Mouse (Mus musculus) adrenal gland, postnatal 36 days (tissue): ENCODE measurements around the gene Lpin1. TPM values are rescaled to one million over a fixed set of nuclear protein-coding genes. Genes with fewer than 3 reads are reported as not detected.

Experiments
- DNase-seq, 2 experiments: peaks; one replicate each; pipeline ENCODE4 v3.0.0; 2021; ENCODE audit warnings: mixed read lengths in 1 of 2
- long read RNA-seq, 2 experiments: library from polyadenylated mRNA; stranded (forward); transcript quantifications; one replicate each; pipeline ENCODE4 v2.0.0; 2021; ENCODE audit warnings: borderline sequencing depth in 2 of 2
- total RNA-seq, 2 experiments: library from RNA; stranded (reverse); gene quantifications; 2 replicates each; pipeline ENCODE4 v1.2.3; 2021

The Lpin1 gene
- total RNA-seq: 100 to 1,000 TPM in 1 of 2 experiments, 10 to 100 TPM in 1; 71.8 to 110 TPM
- long read RNA-seq, experiment 1, full-length matches to known transcripts: 4 of 16 reads
- long read RNA-seq, experiment 1, partial matches to known transcripts: 8 of 16 reads
- long read RNA-seq, experiment 1, other reads (novel, unspliced or antisense): 4 of 16 reads
- long read RNA-seq, experiment 2, full-length matches to known transcripts: 4 of 18 reads
- long read RNA-seq, experiment 2, partial matches to known transcripts: 6 of 18 reads
- long read RNA-seq, experiment 2, other reads (novel, unspliced or antisense): 8 of 18 reads

GRCm38 (mm10) chr12:16610936-16611335 lies at the start of gene Lpin1:
Gene Lpin1, minus strand, starts transcription at chr12:16610966.
- no peak for DNase-seq

DNA sequence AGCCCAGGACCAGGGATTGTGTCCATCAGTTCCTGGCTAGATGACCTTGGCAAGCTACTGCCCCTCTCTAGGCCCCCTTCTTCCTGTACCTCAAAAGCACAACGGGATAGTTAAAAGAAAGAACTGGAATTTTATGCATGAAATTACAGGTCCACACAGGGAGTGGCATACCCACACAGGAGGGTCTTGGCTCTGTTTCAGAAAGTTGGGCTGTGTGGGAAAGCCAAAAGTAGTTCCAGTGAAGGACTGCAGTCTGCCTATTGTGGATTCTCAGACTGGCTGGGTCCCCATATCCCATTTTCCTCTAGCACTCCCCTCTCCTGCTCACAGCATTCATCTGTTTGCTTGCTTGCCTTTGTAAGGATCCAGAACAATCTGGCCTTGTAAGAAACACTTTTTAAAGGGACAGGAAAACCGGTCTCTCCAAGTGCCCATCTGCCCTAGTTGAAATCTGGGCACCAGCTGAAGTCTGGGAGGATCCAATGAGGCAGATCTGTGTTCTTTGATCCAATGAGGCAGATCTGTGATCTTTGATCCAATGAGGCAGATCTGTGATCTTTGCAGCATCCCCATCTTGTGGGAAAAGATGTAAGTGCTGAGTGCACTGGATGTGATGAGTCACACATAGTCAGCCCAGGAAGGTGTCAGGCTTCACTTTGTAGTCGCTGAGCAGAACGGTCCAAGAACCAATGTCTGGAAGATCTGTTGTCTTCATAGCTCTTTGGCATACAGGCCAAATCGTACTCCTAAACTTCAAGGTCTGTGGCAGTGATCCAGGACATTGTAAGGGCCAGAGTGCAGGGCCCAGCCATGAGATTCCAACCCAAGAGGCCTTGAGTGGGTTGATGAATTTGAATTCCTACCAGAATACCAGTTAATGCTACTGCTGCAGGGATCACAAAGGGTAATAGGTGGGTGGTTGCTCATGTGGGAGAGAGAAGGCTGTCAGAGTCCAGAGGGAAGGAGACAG lies 46.4 kb upstream of the Lpin1 start:
- peak; percentile 22 to 53 for DNase-seq

- no peak for DNase-seq
These were observed 44.8 kb upstream of the Lpin1 start for GRCm38 (mm10) chr12:16655604-16656003.

- DNase-seq: peak; percentile 90 to 92
These were observed 42.7 kb upstream of the Lpin1 start, which contains the start of gene Ntsr2 for GRCm38 (mm10) chr12:16653332-16654093. Gene Ntsr2, plus strand, starts transcription at chr12:16653382.

- DNase-seq: no peak
These were observed 39.1 kb upstream of the Lpin1 start for GRCm38 (mm10) chr12:16649819-16650218.

GRCm38 (mm10) chr12:16648273-16648672 lies 37.5 kb upstream of the Lpin1 start:
- no peak for DNase-seq

GRCm38 (mm10) chr12:16646780-16647409 lies 36.1 kb upstream of the Lpin1 start:
- DNase-seq: no peak

DNA sequence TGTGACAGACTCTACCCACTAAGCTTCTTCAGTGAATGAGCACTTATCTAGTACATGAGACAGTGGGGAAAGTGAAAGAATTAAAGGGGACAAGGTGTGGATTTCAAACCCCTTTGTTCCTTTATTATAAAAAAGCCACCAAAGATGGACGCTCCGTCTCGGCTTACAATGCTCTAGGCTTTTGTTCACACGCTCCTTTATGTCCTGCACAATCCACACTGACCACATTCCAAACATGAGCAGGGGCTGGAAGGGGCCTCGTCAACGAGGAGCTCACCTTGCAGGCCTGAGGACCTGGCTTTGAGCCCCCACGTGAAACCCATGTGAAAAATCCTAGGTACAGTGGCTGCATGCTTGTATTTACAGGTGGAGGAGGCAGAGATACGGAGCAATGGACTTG lies 33.9 kb upstream of the Lpin1 start:
- DNase-seq: no peak

GRCm38 (mm10) chr12:16643508-16644345 lies 33.0 kb upstream of the Lpin1 start:
- DNase-seq: peak; percentile 39 to 71

- DNase-seq: no peak
These were observed 31.2 kb upstream of the Lpin1 start for GRCm38 (mm10) chr12:16642000-16642399.

DNA sequence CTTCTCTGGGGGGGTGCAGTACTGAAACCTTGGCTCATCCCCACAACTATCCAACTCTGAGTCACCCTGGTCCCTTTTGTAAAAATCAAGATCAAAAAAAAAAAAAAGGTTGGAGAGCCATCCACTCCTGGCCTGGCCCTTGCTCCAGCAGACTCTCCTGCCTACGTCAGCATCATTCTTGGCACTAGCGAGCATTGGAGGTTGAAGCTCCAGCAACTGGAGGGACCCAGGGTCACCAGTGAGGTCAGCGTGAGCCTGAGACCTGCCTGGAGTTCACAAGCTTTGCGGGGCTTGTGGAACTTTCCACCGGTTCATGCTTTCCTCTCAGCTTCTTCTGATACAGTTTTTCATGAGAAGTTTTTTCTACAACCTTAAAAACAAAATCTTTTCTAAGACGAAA lies 29.3 kb upstream of the Lpin1 start:
- DNase-seq: peak; percentile 74

DNA sequence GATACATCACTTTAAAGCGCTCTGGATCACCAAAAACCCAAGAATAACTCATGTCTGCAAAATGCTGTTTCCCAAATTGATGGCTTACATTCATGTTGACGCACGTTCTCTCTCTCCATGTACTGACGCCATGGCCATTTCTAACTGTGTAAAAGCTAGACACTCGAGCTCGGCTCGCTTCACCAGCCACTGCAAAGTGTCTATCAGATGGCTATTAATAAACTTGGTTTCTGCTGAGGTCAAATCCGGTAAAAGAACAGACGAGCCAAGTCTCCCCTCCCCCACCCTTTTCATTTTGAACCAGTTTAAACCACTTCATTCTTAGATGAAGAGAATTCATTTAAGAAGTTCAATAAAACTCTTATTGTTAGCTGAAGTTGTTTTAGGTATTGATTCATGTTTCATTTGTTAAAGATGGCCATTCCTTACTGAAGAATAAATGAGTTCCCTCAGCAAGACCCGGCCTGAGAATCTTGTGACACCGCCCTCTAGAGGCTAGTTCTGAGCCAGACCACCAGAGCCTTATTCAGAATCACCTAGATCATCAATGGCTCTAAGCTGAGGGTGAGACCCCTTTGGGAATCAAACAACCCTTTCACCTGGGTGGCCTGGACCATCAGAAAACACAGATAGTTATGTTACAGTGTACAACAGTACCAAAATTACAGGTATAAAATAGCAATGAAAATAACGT lies 28.5 kb upstream of the Lpin1 start:
- no peak for DNase-seq

DNA sequence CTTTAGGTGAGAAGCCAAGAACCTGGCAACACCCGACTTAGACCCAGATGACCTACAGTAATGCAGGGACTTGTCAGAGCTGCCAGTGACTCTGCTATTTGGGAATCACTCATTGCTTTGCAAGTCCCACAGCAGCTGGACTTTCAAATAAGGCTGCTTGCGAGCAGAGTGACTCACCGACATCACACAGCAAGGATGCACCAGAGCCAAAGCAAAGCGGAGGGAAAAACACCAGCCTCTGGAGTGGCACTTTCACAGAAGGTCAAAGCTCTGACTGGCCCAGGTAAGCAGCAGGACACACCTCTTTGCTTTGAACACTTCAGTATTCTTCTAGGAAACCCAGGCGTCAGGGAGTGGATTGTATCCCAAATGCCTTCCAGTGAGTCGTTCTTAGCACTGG lies 25.1 kb upstream of the Lpin1 start:
- peak; percentile 37 to 38 for DNase-seq

- peak; percentile 66 to 69 for DNase-seq
These were observed 23.5 kb upstream of the Lpin1 start for GRCm38 (mm10) chr12:16634075-16634813.

DNA sequence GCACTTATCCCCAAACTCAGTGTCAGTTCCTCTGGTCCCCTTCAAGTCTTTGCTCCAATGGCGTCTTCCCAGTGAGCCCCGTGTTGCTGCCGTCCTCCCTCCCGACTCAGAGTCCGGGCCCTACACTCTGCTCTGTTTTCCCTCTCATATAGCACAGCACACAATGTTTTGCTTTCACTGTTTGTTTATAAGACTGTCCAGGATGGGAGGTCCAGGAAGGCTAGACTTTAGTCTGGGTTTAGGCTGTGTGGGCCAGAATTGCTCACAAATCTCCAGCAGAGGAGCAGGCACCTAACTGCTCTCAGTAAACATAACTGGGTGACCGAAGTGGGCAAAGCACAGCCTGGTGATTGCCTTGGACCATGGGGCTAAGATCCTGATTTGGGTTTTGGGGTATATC lies 22.5 kb upstream of the Lpin1 start:
- no peak for DNase-seq

DNA sequence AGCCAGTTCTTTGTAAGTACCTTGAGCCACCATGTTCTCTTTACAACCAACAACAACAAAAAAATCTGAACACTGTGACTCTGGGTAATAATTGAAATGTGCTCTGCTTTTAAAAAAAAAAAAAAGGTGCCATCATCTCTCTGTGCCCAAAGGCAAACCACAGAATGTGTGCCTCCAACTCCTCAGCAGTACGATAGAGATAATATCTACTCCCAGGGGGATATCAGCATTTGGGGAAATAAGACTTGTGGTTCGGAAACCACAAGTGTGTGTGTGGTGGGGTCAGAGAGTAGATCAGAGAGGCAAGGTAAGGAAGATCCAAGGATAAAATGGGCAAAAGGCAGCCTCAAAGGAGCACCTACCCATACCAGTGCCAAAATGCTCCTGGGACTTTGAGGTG lies 20.7 kb upstream of the Lpin1 start:
- no peak for DNase-seq

- peak in 1 of 2 experiments; percentile 43 for DNase-seq
These were observed 20.1 kb upstream of the Lpin1 start for GRCm38 (mm10) chr12:16630866-16631185.

DNA sequence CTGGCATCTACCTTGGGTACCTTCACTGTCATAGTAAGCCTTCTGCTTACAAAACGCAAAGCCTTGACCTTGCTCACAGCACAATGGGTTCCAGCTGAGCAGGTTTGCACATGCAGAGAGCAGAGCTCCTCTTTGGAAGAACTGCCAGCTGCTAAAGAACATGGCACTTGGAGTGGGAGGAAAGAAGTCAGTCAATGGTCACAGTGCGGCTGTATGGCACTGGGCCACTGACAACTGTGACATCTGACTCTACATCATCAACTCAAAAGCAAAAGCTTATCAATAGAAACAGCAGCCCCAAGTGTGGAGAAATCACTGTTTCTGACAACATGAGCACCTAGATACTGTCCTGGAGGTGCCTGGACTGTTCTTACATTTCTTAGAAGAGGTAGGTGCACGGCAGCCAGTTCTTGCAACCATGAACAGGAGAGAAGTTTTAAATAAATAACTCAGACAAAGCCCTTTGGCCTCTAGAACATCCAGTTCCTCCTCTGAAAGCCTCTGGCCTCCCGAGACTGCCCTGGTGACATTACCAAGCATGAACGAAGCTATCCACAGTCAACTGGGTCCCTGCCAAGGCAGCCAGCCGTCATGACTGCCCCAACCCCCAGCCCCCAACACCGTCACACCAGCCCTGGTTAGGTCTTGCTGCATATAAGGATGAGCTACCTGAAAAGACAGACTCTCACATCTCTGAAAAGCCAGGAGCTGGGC lies 19.5 kb upstream of the Lpin1 start:
- peak; percentile 53 to 73 for DNase-seq

DNA sequence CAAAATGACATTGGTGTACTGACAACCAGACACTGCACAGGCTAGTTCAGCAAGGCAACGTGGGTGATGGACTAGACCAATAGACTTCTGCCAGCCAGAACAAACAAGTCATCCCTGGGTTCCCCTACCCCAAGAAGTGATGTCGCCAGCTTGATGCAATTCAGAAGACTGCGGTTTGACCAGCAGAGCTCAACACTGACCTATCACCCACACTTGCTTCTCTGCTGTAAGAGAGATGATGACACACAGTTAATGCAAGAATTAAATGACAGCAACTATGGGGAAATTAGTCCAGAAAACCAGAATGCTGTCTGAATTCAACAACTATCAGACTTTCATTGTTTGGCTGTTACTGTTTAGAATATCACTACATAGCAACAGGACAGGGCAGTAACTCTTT lies 9.5 kb upstream of the Lpin1 start:
- DNase-seq: peak in 1 of 2 experiments; percentile 47
